Mouse (Mus musculus) Patski (cell line): ENCODE measurements around the gene Kcp. TPM values are rescaled to one million over a fixed set of nuclear protein-coding genes. Genes with fewer than 3 reads are reported as not detected.

Experiments used
- ATAC-seq: fragments of 100-300 bp; one replicate; pipeline ENCODE4 v1.8.0; 2021
- CTCF ChIA-PET: fragments of 350-600 bp; sonication (Branson Sonifier 250); formaldehyde crosslinking; loops from one replicate; lab custom pipeline; 2022; ENCODE audit warnings: inconsistent platforms; lab: Charles Lee
- POLR2A ChIA-PET: fragments of 350-600 bp; sonication (Branson Sonifier 250); formaldehyde crosslinking; loops from one replicate; lab custom pipeline; 2022; ENCODE audit warnings: antibody characterized with exemption, inconsistent platforms; lab: Charles Lee
- DNase-seq: peaks from one replicate; pipeline ENCODE4 v3.0.0-alpha.2; 2011; ENCODE audit warnings: low read depth, low spot score
- H3K27me3 ChIP-seq: fragments of 371-371 bp; one replicate; pipeline ENCODE4 v1.5.1; 2021
- CTCF ChIP-seq: fragments of 100-300 bp; IDR thresholded peaks from one replicate; pipeline ENCODE4 v1.5.1; 2021
- in situ Hi-C: fragments of 300-500 bp; cut with MboI; formaldehyde crosslinking; loops from 3 replicates; pipeline ENCODE4 v1.11.1; 2018; ENCODE audit warnings: low pct_unique_long_range_greater_than_20kb, mixed read lengths
- polyA plus RNA-seq: library from polyadenylated mRNA; unstranded; gene quantifications from one replicate; pipeline ENCODE4 v1.2.3, GENCODE M21; 2021

Gene Kcp
- polyA plus RNA-seq, 1 experiment from 2014 or later = 0.85 TPM

- no peaks in the 10 kb centered on the region for H3K27me3 ChIP-seq
- CTCF ChIA-PET = interaction anchor here (2.4 kb wide), 1 partner anchor 33 kb away, joined by 7 read pairs; the partner anchor contains the start of gene Ccdc136
- POLR2A ChIA-PET = no interaction called here
- DNase-seq (no peak), ATAC-seq (no peak)
- in situ Hi-C loops = no loop called here
- TF ChIP-seq CTCF = no peak
Measured at GRCm38 (mm10) chr6:29428171-29428570, 79.6 kb downstream of the Kcp start.

- ChIA-PET POLR2A (no interaction called here), CTCF (interaction anchor here (1.4 kb wide), 1 partner anchor 11 kb away, joined by 5 read pairs; no protein-coding TSS in a partner anchor)
- in situ Hi-C loops = no loop called here
- H3K27me3 ChIP-seq = no peaks in the 10 kb centered on the region
- DNase-seq (no peak), ATAC-seq (no peak)
- TF ChIP-seq CTCF = no peak
Measured at GRCm38 (mm10) chr6:29426331-29426730, 81.4 kb downstream of the Kcp start.

GRCm38 (mm10) chr6:29425118-29425517 lies 82.6 kb downstream of the Kcp start:
- POLR2A ChIA-PET = interaction anchor here (0.8 kb wide), 1 partner anchor 850 kb away, joined by 3 read pairs; no protein-coding TSS in a partner anchor
- no peaks in the 10 kb centered on the region for H3K27me3 ChIP-seq
- ATAC-seq = no peak
- DNase-seq = no peak
- TF ChIP-seq CTCF = no peak
- CTCF ChIA-PET = interaction anchor here (1.0 to 1.4 kb wide), 2 partner anchors 10 to 12 kb away, joined by 3 to 5 read pairs; no protein-coding TSS in a partner anchor
- in situ Hi-C loops = no loop called here

Other genes with a start within 250 kb of the Kcp start
- gene Hilpda, start 235.5 kb downstream of the Kcp start, polyA plus RNA-seq = 14.0 TPM
- 0.12 TPM for gene Fam71f2, start 228.4 kb downstream of the Kcp start, polyA plus RNA-seq
- 0.18 TPM for gene Fam71f1, start 188.8 kb downstream of the Kcp start, polyA plus RNA-seq
- gene Calu, start 159.9 kb downstream of the Kcp start, polyA plus RNA-seq = 448 TPM
- 0.28 TPM for gene Opn1sw, start 119.5 kb downstream of the Kcp start, polyA plus RNA-seq
- gene Ccdc136, start 111.6 kb downstream of the Kcp start, polyA plus RNA-seq = 27.6 TPM
- gene Flnc, start 74.7 kb downstream of the Kcp start, polyA plus RNA-seq = 94.6 TPM
- 300 TPM for gene Atp6v1f, start 40.2 kb downstream of the Kcp start, polyA plus RNA-seq
- gene Atp6v1fnb, start 36.5 kb downstream of the Kcp start, polyA plus RNA-seq = not detected
- gene Irf5, start 18.7 kb upstream of the Kcp start, polyA plus RNA-seq = 0.45 TPM
- gene Tnpo3, start 101.9 kb upstream of the Kcp start, polyA plus RNA-seq = 72.2 TPM
- 53.5 TPM for gene Tspan33, start 186.3 kb upstream of the Kcp start, polyA plus RNA-seq
- gene Smo, start 227.6 kb upstream of the Kcp start, polyA plus RNA-seq = 117 TPM